Mouse (Mus musculus) heart, embryonic 16.5 days (tissue): ENCODE data around the gene Xpa. TPM values are rescaled to one million over a fixed set of nuclear protein-coding genes. Genes with fewer than 3 reads are reported as not detected.

Source experiments
- ATAC-seq: fragments of 200-750 bp; cut with Nextera tagmentation; replicated peaks from 2 replicates; pipeline ENCODE4 v1.8.0; 2017; ENCODE audit warnings: moderate number of reproducible peaks; ENCODE audit not compliant: insufficient read depth, low FRiP score; ENCODE audit errors: extremely low read depth
- H3K27ac ChIP-seq: fragments of 300-500 bp; sonication (generic); 2 replicates; pipeline ENCODE4 v1.5.1; 2014; ENCODE audit warnings: mild to moderate bottlenecking, low read length, control low read depth, moderate library complexity
- H3K27me3 ChIP-seq: fragments of 300-500 bp; sonication (generic); 2 replicates; pipeline ENCODE4 v1.6.1; 2014; ENCODE audit warnings: low read length, mixed read lengths; ENCODE audit not compliant: control insufficient read depth, insufficient read depth
- H3K36me3 ChIP-seq: fragments of 300-500 bp; sonication (generic); 2 replicates; pipeline ENCODE4 v1.6.1; 2014; ENCODE audit not compliant: control insufficient read depth, insufficient read depth
- H3K4me1 ChIP-seq: fragments of 300-500 bp; sonication (generic); 2 replicates; pipeline ENCODE4 v1.6.1; 2014; ENCODE audit warnings: low read length, mixed read lengths; ENCODE audit not compliant: control insufficient read depth, insufficient read depth
- H3K4me2 ChIP-seq: fragments of 300-500 bp; sonication (generic); 2 replicates; pipeline ENCODE4 v1.6.1; 2014; ENCODE audit warnings: low read depth, mild to moderate bottlenecking, control low read depth, low read length
- H3K4me3 ChIP-seq: fragments of 300-500 bp; sonication (generic); 2 replicates; pipeline ENCODE4 v1.5.1; 2014; ENCODE audit warnings: mild to moderate bottlenecking, control low read depth, low read length
- H3K9ac ChIP-seq: fragments of 300-500 bp; sonication (generic); 2 replicates; pipeline ENCODE4 v1.6.1; 2014; ENCODE audit warnings: low read length, control low read depth
- H3K9me3 ChIP-seq: fragments of 300-500 bp; sonication (generic); replicated peaks from 2 replicates; pipeline ENCODE4 v1.6.1; 2016; ENCODE audit warnings: low read length; ENCODE audit not compliant: control insufficient read depth
- WGBS: fragments of 180-500 bp; shearing (Covaris S2); extraction: QIAGEN DNeasy Blood & Tissue Kit; methylation state at CpG from one replicate; pipeline ENCODE4 v1.1.7; 2014; 5-methylcytosine and 5-hydroxymethylcytosine counted together
- polyA plus RNA-seq: library from polyadenylated mRNA; unstranded; fragments of >200 nt; fragmentation: Nextera tagmentation; extraction: Ambion mirVana; gene quantifications from 2 replicates; pipeline ENCODE4 v1.2.1, GENCODE M21; 2015

Xpa gene
- polyA plus RNA-seq, 1 experiment from 2014 or later, result 15.2 TPM

- Histone ChIP-seq H3K4me1 (0 out of 2 replicates have a peak, but pooled peaks cover 3% of the 10 kb centered on the region), H3K4me3 (no peak overlapping the region), H3K9ac (no peak overlapping the region), H3K4me2 (no peak overlapping the region), H3K36me3 (peaks cover 63% of the 10 kb centered on the region), H3K27ac (no peak overlapping the region), H3K9me3 (no peaks in the 10 kb centered on the region), H3K27me3 (no peaks in the 10 kb centered on the region)
- ATAC-seq, result no peak
- WGBS, result 48% methylated on average over 1 of the region's 1 CpGs
Observed at GRCm38 (mm10) chr4:46115308-46115707, 80.8 kb downstream of the Xpa start.

GRCm38 (mm10) chr4:46111361-46111760 is 84.8 kb downstream of the Xpa start:
- Histone ChIP-seq H3K9me3 (no peaks in the 10 kb centered on the region), H3K9ac (no peak overlapping the region), H3K4me1 (no peaks in the 10 kb centered on the region), H3K27me3 (no peaks in the 10 kb centered on the region), H3K4me2 (no peak overlapping the region), H3K27ac (no peak overlapping the region), H3K4me3 (no peak overlapping the region), H3K36me3 (peaks cover 59% of the 10 kb centered on the region)
- WGBS, result 46% methylated on average over 3 of the region's 3 CpGs
- no peak for ATAC-seq

- H3K9ac ChIP-seq, result no peak overlapping the region
- no peak overlapping the region for H3K4me2 ChIP-seq
- H3K9me3 ChIP-seq, result no peaks in the 10 kb centered on the region
- no peaks in the 10 kb centered on the region for H3K27me3 ChIP-seq
- ATAC-seq, result no peak
- no peak overlapping the region for H3K4me3 ChIP-seq
- no peaks in the 10 kb centered on the region for H3K4me1 ChIP-seq
- H3K36me3 ChIP-seq, result peaks cover 49% of the 10 kb centered on the region
- H3K27ac ChIP-seq, result no peak overlapping the region
- WGBS, result 73% methylated on average over 8 of the region's 8 CpGs
Observed at GRCm38 (mm10) chr4:46110084-46110483, 86.0 kb downstream of the Xpa start.

Other genes with a start within 250 kb of the Xpa start
- gene Tdrd7, start 231.0 kb downstream of the Xpa start, polyA plus RNA-seq, result 17.7 and 18.5 TPM in 2 replicates
- 202 and 217 TPM in 2 replicates for gene Tmod1, start 157.4 kb downstream of the Xpa start, polyA plus RNA-seq
- 44.8 and 48.3 TPM in 2 replicates for gene Ncbp1, start 57.7 kb downstream of the Xpa start, polyA plus RNA-seq
- 25.0 and 25.3 TPM in 2 replicates for gene Tstd2, start 57.6 kb downstream of the Xpa start, polyA plus RNA-seq
- not detected in 2 replicates for gene Foxe1, start 147.3 kb upstream of the Xpa start, polyA plus RNA-seq
- 8.6 and 11.1 TPM in 2 replicates for gene Trmo, start 193.1 kb upstream of the Xpa start, polyA plus RNA-seq
- 1.1 and 1.8 TPM in 2 replicates for gene Hemgn, start 217.2 kb upstream of the Xpa start, polyA plus RNA-seq